Mouse (Mus musculus) heart, postnatal 14 days (tissue): ENCODE data around the gene Gpatch3. TPM values are rescaled to one million over a fixed set of nuclear protein-coding genes. Genes with fewer than 3 reads are reported as not detected.

Source experiments
- DNase-seq, 2 experiments: peaks; one replicate each; pipeline ENCODE4 v3.0.0; 2021 to 2022
- intact Hi-C: fragments of 180-260 bp; cut with DNase I; formaldehyde crosslinking; loops from one replicate; pipeline ENCODE4 v1.15.1; 2025
- total RNA-seq, 2 experiments: library from RNA; stranded (reverse); gene quantifications; 2 replicates each; pipeline ENCODE4 v1.2.3; 2021

The Gpatch3 gene
- total RNA-seq, 2 experiments from 2014 or later = 4.2 to 4.9 TPM

- peak in 1 of 2 experiments; percentile 30 for DNase-seq
- intact Hi-C loops = loop anchor here (5.0 kb wide), 1 partner anchor 33 kb away; no protein-coding TSS in a partner anchor
Observed at GRCm38 (mm10) chr4:133614274-133614761, 39.8 kb downstream of the Gpatch3 start.

- intact Hi-C loops = no loop called here
- no peak for DNase-seq
Observed at GRCm38 (mm10) chr4:133615416-133615815, 40.9 kb downstream of the Gpatch3 start.

GRCm38 (mm10) chr4:133617936-133618335 lies 43.4 kb downstream of the Gpatch3 start:
- DNase-seq = no peak
- intact Hi-C loops = no loop called here

GRCm38 (mm10) chr4:133619473-133620136 lies 45.1 kb downstream of the Gpatch3 start:
- intact Hi-C loops = no loop called here
- DNase-seq = no peak

DNA sequence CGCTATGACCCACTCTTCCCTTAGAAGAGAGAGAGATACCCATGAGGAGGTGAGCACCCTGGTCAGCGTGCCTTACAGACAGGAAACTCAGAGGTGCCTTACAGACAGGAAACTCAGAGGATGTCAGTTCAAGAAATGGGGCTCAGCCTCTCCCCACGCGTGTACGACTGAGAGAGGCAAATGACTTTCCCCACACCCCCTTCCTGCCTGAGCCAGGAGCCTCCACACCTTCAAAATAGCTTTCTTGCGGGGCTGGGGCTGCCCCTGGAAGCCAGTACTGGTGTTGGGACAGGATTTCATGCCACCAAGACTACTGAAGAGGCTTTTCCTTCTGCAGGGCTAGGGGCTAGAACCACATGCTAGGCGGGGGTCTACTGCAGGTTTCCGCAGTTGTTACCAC lies 46.1 kb downstream of the Gpatch3 start:
- DNase-seq = no peak
- intact Hi-C loops = no loop called here

DNA sequence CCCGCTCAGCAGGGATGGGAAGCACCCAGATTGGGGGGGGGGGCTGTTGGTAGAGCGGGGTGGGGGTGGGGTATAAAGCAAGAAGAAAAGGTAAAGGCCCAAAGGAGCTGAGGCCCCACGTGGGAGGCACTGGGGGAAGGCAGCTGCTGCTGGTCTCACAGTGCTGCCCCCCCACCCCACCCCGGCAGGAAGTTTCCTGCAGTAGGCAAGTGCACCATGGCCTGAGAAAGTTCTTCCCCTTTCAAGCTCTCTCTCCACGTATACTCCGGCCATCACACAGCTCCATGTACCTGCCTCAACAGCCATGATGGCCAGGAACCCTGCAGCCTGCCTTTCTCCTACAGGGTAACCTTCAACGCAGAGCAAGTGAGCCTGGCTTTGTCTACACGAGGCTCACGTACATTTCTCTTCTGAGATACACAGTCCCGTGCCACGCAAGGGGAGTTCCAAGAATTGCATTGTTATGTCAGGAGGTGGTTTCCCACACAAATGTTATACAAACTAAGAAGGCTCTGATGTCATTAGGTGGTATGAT lies 47.7 kb downstream of the Gpatch3 start:
- DNase-seq = no peak
- intact Hi-C loops = no loop called here

- intact Hi-C loops = no loop called here
Observed at GRCm38 (mm10) chr4:133624830-133625229, 50.3 kb downstream of the Gpatch3 start.

DNA sequence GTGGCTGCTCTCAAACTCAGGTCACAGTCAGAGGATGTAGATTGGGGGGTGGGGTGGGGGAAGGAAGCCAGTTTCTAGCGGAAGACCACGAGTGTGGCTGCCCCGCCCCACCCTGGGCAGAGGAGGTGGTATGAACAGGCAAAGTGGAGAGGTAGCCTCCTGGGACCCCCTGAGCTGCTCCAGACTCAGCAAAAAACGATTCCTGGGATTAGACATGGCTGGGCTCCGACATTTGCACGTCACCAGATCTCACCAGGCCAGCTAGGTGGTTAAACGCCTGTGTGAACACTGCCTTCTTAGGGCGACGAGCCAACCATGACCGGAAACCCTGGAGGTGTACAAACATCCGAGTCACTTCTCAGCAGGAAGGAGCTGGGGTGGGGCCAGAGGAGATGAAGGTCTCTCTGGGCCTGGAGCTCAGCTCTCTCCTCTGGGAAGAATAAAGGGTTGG lies 51.1 kb downstream of the Gpatch3 start:
- peak; percentile 70 to 72 for DNase-seq
- intact Hi-C loops = no loop called here

More at GRCm38 (mm10) chr4:133624830-133625229, 50.3 kb downstream of the Gpatch3 start:
- no peak for DNase-seq

DNA sequence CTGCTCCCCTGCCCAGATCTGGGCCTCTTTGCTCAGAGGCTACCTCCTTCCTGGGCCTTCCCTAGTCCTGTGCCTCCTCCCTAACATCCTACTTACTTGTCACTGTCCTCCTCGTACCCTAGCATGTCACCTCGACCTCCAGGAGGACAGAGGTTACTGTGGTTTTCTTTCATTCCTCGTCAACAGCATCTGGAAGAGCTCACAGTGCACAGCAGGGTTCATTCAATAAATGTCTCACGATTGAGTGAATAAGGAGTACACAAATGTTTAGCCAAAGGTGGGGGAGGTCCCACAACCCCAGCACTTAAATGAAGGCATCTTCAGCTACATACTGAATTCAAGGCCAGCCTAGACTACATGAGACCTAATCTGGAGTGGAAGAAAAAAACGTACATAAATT lies 51.7 kb downstream of the Gpatch3 start:
- DNase-seq = no peak
- intact Hi-C loops = no loop called here

- DNase-seq = no peak
- intact Hi-C loops = no loop called here
Observed at GRCm38 (mm10) chr4:133626621-133627020, 52.1 kb downstream of the Gpatch3 start.

GRCm38 (mm10) chr4:133627039-133627438 lies 52.5 kb downstream of the Gpatch3 start:
- intact Hi-C loops = no loop called here
- DNase-seq = no peak

GRCm38 (mm10) chr4:133628517-133628916 lies 54.0 kb downstream of the Gpatch3 start:
- intact Hi-C loops = no loop called here
- no peak for DNase-seq

DNA sequence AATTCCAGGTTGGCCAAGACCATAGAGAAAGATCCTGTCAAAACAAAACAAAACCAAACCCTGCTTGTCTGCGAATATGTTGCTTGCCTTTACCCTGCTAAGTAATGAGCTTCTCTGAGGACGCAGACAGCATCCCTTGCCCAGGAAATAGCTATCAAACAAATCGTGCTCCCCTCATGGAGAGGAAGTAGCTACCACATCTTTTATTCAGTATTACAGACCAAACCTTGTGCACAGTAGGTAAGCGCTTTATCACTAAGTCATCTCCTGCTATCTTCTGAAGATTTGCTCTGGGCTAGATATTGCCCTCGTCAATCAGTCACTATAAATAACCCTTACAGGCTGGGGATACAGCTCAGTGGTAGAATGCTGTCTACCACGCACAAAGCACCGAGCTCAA lies 54.6 kb downstream of the Gpatch3 start:
- DNase-seq = no peak
- intact Hi-C loops = no loop called here

DNA sequence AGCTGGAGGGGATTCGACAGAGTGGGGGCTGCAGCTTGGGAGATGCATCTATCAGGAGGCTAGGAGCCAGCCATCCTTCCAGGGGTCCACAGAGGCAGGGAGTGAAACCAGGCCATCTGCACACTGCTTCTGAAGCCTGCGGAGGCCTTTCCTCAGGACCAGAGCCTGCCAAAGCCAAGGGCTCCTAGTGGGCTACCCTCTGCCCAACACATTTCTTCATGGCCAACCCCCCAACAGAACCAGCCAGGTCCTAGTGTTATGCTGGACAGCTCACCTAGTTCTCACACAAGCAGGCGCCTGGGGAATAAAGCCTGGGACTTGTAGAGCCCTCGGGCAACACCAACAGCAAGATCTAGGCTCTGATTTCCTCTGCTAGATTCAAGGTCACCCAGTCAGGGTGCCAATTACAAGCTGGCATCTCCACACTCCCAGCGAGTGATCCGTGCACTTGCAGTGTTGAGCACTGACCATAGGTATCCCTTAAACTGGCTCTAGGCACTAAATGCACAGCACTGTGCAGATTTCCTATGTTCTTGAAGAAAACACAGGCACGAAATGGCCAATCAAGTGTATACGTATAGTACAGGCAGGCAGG lies 55.9 kb downstream of the Gpatch3 start:
- intact Hi-C loops = no loop called here
- DNase-seq = no peak

- DNase-seq = peak; percentile 14 to 21
- intact Hi-C loops = no loop called here
Observed at GRCm38 (mm10) chr4:133631071-133631768, 56.7 kb downstream of the Gpatch3 start.

DNA sequence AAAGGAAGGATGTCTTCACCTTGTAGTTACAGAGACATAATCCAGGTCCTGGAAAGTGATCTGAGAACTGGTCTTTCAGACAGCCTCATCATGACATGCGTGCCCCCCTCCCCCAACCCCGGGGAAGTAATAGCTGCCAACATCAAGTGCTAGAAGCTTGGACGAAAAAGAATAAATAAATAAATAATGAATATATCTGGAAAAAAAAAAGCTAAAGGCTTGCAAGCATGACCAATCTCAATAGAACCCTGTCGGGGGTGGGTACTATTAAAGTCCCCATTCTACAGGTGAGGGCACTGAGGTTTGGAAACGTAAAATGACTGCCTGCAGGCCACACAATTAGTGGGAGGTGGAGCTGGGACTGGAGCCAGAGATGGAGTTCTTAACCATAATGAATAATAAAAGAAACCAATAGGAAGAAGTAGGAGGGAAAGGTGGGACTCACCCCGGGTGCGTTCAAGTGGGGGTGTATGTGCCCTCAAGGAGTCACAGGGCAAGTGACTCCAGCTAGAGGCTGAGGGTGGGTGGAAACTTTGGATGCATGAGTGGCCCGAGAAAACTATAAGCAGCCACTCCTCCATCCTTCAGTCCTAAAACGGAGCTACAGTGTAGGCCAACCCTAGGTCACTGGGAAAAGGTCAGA lies 57.3 kb downstream of the Gpatch3 start:
- DNase-seq = peak; percentile 21 to 24
- intact Hi-C loops = loop anchor here (2.0 kb wide), 2 partner anchors 19 to 23 kb away; partner anchors contain the start of gene Zdhhc18

- peak; percentile 19 to 24 for DNase-seq
- intact Hi-C loops = loop anchor here (2.0 kb wide), 2 partner anchors 18 to 24 kb away; partner anchors contain the start of gene Zdhhc18
Observed at GRCm38 (mm10) chr4:133632483-133633327, 58.2 kb downstream of the Gpatch3 start.

DNA sequence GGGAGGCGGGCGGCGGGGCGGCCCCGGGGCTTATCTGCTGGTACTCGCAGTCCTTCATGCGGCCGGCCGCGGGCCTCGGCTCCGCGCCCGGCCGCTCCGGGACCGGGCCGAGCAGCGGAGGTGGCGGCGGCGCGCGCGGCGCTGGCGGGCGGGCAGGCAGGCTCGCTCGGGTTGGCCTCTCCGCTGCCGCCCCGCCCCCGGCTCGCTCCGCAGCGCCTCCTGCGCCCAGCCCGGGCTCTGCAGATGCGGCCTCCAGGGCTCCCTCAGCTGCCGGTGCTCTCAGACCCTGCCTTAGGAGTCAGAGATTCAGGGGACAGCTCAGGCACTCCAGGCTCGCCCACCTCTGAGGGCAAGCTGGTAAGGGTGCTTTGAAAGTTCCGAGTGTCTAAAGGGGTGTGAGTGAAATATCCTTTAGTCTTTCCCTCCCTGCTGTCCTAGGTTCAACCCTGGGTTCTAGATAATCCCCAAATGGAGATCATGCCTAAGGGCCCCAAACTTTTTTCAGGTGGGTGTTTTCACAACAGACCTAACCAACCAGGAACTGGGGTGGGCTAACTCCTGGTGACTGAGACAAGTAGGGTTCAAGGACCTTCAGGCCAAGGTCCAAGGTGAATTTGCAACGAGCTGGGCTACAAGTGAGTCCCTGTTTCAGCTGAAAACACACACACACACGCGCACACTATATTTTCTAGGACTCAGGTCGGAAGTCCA lies 58.9 kb downstream of the Gpatch3 start:
- intact Hi-C loops = loop anchor here (2.0 kb wide), 2 partner anchors 17 to 25 kb away; partner anchors contain the start of gene Zdhhc18
- peak; percentile 96 to 97 for DNase-seq
